Mouse (Mus musculus) CD4-positive, CD25-positive, alpha-beta regulatory T cell, adult 4 months (primary cell): Measurements from ENCODE around the gene Cog6. TPM values are rescaled to one million over a fixed set of nuclear protein-coding genes. Genes with fewer than 3 reads are reported as not detected.

ENCODE experiments used
- ATAC-seq: one replicate; pipeline ENCODE4 v1.8.0; 2017
- polyA plus RNA-seq, 2 experiments: library from polyadenylated mRNA; unstranded; fragments of 100-300 nt; shearing (Covaris generic); gene quantifications; one replicate each; pipeline ENCODE4 v1.2.1; 2017

Cog6 gene
- polyA plus RNA-seq, 2 experiments from 2014 or later, result 21.3 to 27.9 TPM

GRCm38 (mm10) chr3:52960951-52961350, 56.1 kb downstream of the Cog6 start:
- no peak for ATAC-seq

- no peak for ATAC-seq
Measured at GRCm38 (mm10) chr3:52958444-52959120, 58.5 kb downstream of the Cog6 start.

GRCm38 (mm10) chr3:52957861-52958260, 59.2 kb downstream of the Cog6 start:
- no peak for ATAC-seq

- ATAC-seq, result no peak
Measured at GRCm38 (mm10) chr3:52956236-52956635, 60.8 kb downstream of the Cog6 start.

GRCm38 (mm10) chr3:52955481-52956019, 61.5 kb downstream of the Cog6 start:
- peak; percentile 12 for ATAC-seq

- ATAC-seq, result peak; percentile 88
Measured at GRCm38 (mm10) chr3:52954656-52955055, 62.4 kb downstream of the Cog6 start.

- ATAC-seq, result no peak
Measured at GRCm38 (mm10) chr3:52953831-52954230, 63.2 kb downstream of the Cog6 start.

GRCm38 (mm10) chr3:52948824-52949223, 68.2 kb downstream of the Cog6 start:
- ATAC-seq, result no peak

GRCm38 (mm10) chr3:52947444-52947843, 69.6 kb downstream of the Cog6 start:
- ATAC-seq, result peak; percentile 54

- ATAC-seq, result no peak
Measured at GRCm38 (mm10) chr3:52940832-52941468, 76.1 kb downstream of the Cog6 start.

GRCm38 (mm10) chr3:52938398-52938797, 78.6 kb downstream of the Cog6 start:
- ATAC-seq, result no peak

GRCm38 (mm10) chr3:52937739-52938306, 79.2 kb downstream of the Cog6 start:
- ATAC-seq, result peak; percentile 67

GRCm38 (mm10) chr3:52931956-52932355, 85.1 kb downstream of the Cog6 start:
- no peak for ATAC-seq

Other genes starting within 250 kb of the Cog6 start
- gene Lhfp, start 24.3 kb upstream of the Cog6 start, polyA plus RNA-seq, result under 1 TPM; 0.19 to 0.36 TPM